17 mouse cellular contexts compared by ENCODE assay signal in the genomic region with DNA sequence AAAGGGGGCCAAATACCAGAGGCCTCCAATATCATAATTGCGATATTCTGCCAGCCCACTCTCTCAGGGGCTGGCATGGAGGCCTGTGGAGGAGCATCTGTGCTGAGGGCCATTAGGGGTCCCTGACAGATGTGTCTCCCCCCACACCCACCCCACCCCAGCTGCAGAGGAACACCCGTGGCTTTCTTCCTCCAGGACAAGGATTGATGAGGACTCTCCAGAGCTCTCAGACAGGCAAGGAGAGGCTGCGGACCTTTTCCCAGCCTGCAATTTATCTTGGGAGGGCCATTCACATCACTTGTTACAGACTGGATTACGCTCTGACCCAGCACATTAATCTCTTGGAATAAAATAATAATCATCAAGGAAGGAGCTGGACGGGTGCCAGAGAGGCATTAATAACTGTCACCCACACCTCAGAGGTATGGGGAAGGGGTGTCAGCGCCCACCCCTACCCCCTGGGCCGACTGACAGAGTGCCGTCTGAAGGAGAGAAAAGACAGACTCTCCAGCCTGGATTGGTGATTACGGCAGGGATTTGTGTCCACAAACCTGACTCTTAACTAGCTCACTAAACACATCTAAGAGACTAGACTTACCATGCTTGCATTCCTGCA. TPM values are rescaled to one million over a fixed set of nuclear protein-coding genes. Genes with fewer than 3 reads are reported as not detected.
DNase-seq lines count a peak whose midpoint lies in the region; ATAC-seq and TF ChIP-seq lines count a peak whose summit lies in the region.
"Had no signal": no experiment of that assay in that cellular context is flagged by ENCODE, and none has a peak within 500 bp of the region (broad histone marks: within the 10 kb centered on the region; RNA-seq: fewer than 3 reads in every experiment).

No protein-coding gene starts in this region.

- no peak overlapping the region for H3K4me3 ChIP-seq in hindbrain, embryonic 11.5 days (ENCODE audit: low read depth, low read length)
- H3K4me3 ChIP-seq in hindbrain, postnatal 0 days (ENCODE audit: low read length), result no peak overlapping the region
- no peak overlapping the region for H3K4me3 ChIP-seq in hindbrain, embryonic 13.5 days
- H3K4me3 ChIP-seq in hindbrain, embryonic 14.5 days (replicated peaks; ENCODE audit: low read length), result no peak overlapping the region
- H3K4me3 ChIP-seq in neural tube, embryonic 13.5 days, result no peak overlapping the region
- H3K4me3 ChIP-seq: forebrain, embryonic 15.5 days; heart, adult 2 months; heart, embryonic 15.5 days had no signal

- peak; percentile 83 for ATAC-seq in hindbrain, embryonic 11.5 days (ENCODE audit: low FRiP score)
- ATAC-seq in hindbrain, postnatal 0 days, result no peak
- peak; percentile 84 for ATAC-seq in hindbrain, embryonic 13.5 days (ENCODE audit: low FRiP score)
- ATAC-seq in hindbrain, embryonic 14.5 days (ENCODE audit: low FRiP score), result peak; percentile 59; the same call in 1 of the 2 replicates
- ATAC-seq in neural tube, embryonic 13.5 days (ENCODE audit: low read depth), result peak; percentile 68; the same call in 1 of the 2 replicates
- ATAC-seq: forebrain, embryonic 15.5 days; intestine, embryonic 16.5 days had no signal

- H3K27ac ChIP-seq in hindbrain, embryonic 11.5 days (ENCODE audit: low read depth, low read length), result peak overlapping the region; percentile 68
- H3K27ac ChIP-seq in hindbrain, postnatal 0 days, result no peak overlapping the region
- H3K27ac ChIP-seq in hindbrain, embryonic 13.5 days, result peak overlapping the region; percentile 81
- peak overlapping the region; percentile 66 for H3K27ac ChIP-seq in hindbrain, embryonic 14.5 days
- H3K27ac ChIP-seq in neural tube, embryonic 13.5 days (replicated peaks), result peak overlapping the region; percentile 61
- H3K27ac ChIP-seq: forebrain, embryonic 15.5 days; heart, adult 2 months; heart, embryonic 15.5 days had no signal

- H3K9ac ChIP-seq in hindbrain, embryonic 11.5 days (ENCODE audit: low read depth, low read length), result no peak overlapping the region
- no peak overlapping the region for H3K9ac ChIP-seq in hindbrain, postnatal 0 days (replicated peaks; ENCODE audit: low read length)
- H3K9ac ChIP-seq in hindbrain, embryonic 13.5 days, result no peak overlapping the region
- 0 out of 2 replicates have a peak overlapping the region, but pooled peaks have one; percentile 3 for H3K9ac ChIP-seq in hindbrain, embryonic 14.5 days
- H3K9ac ChIP-seq in neural tube, embryonic 13.5 days, result peak overlapping the region; percentile 17; the same call in 1 of the 2 replicates
- H3K9ac ChIP-seq: forebrain, embryonic 15.5 days; heart, embryonic 15.5 days had no signal

- H3K4me2 ChIP-seq in hindbrain, embryonic 11.5 days (replicated peaks; ENCODE audit: low read depth, low read length), result no peak overlapping the region
- H3K4me2 ChIP-seq in hindbrain, postnatal 0 days (ENCODE audit: low read depth, low read length), result no peak overlapping the region
- no peak overlapping the region for H3K4me2 ChIP-seq in hindbrain, embryonic 13.5 days
- no peak overlapping the region for H3K4me2 ChIP-seq in hindbrain, embryonic 14.5 days (replicated peaks)
- no peak overlapping the region for H3K4me2 ChIP-seq in neural tube, embryonic 13.5 days
- H3K4me2 ChIP-seq: forebrain, embryonic 15.5 days; heart, embryonic 11.5 days; heart, embryonic 15.5 days had no signal

- 53% methylated on average over 9 of the region's 9 CpGs for WGBS in hindbrain, embryonic 11.5 days
- WGBS in hindbrain, postnatal 0 days, result 44% methylated on average over 9 of the region's 9 CpGs
- 46% methylated on average over 9 of the region's 9 CpGs for WGBS in hindbrain, embryonic 13.5 days
- 41% methylated on average over 9 of the region's 9 CpGs for WGBS in hindbrain, embryonic 14.5 days
- 35% methylated on average over 9 of the region's 9 CpGs for WGBS in neural tube, embryonic 13.5 days

- no peaks in the 10 kb centered on the region for H3K27me3 ChIP-seq in hindbrain, embryonic 11.5 days (ENCODE audit: control insufficient read depth, insufficient read depth, low read length)
- no peaks in the 10 kb centered on the region for H3K27me3 ChIP-seq in hindbrain, postnatal 0 days (ENCODE audit: insufficient read depth, low read length)
- no peaks in the 10 kb centered on the region for H3K27me3 ChIP-seq in hindbrain, embryonic 13.5 days
- no peaks in the 10 kb centered on the region for H3K27me3 ChIP-seq in hindbrain, embryonic 14.5 days (ENCODE audit: control insufficient read depth, insufficient read depth, low read length)
- H3K27me3 ChIP-seq in neural tube, embryonic 13.5 days, result no peaks in the 10 kb centered on the region
- H3K27me3 ChIP-seq: forebrain, embryonic 15.5 days; heart, embryonic 15.5 days had no signal

- no peaks in the 10 kb centered on the region for H3K9me3 ChIP-seq in hindbrain, embryonic 11.5 days (ENCODE audit: control insufficient read depth, low read length)
- no peaks in the 10 kb centered on the region for H3K9me3 ChIP-seq in hindbrain, postnatal 0 days (ENCODE audit: low read length)
- 0 out of 2 replicates have a peak, but pooled peaks cover under 1% of the 10 kb centered on the region for H3K9me3 ChIP-seq in hindbrain, embryonic 13.5 days
- H3K9me3 ChIP-seq in hindbrain, embryonic 14.5 days (ENCODE audit: control insufficient read depth, low read length), result no peaks in the 10 kb centered on the region
- H3K9me3 ChIP-seq in neural tube, embryonic 13.5 days, result no peaks in the 10 kb centered on the region
- H3K9me3 ChIP-seq: forebrain, embryonic 15.5 days; heart, embryonic 15.5 days had no signal

- 0 out of 2 replicates have a peak, but pooled peaks cover 5% of the 10 kb centered on the region for H3K36me3 ChIP-seq in hindbrain, embryonic 11.5 days (ENCODE audit: control insufficient read depth, insufficient read depth, low read length)
- peaks cover 9% of the 10 kb centered on the region; the same call in 1 of the 2 replicates for H3K36me3 ChIP-seq in hindbrain, postnatal 0 days (ENCODE audit: insufficient read depth, low read length)
- H3K36me3 ChIP-seq in hindbrain, embryonic 13.5 days, result peaks cover 73% of the 10 kb centered on the region
- peaks cover 50% of the 10 kb centered on the region for H3K36me3 ChIP-seq in hindbrain, embryonic 14.5 days (replicated peaks; ENCODE audit: control insufficient read depth, insufficient read depth)
- H3K36me3 ChIP-seq in neural tube, embryonic 13.5 days, result peaks cover 82% of the 10 kb centered on the region
- H3K36me3 ChIP-seq: heart, embryonic 15.5 days had no signal

- H3K4me1 ChIP-seq in hindbrain, embryonic 11.5 days (replicated peaks; ENCODE audit: control insufficient read depth, insufficient read depth, low read length), result no peaks in the 10 kb centered on the region
- no peaks in the 10 kb centered on the region for H3K4me1 ChIP-seq in hindbrain, postnatal 0 days (ENCODE audit: insufficient read depth, low read length)
- H3K4me1 ChIP-seq in hindbrain, embryonic 13.5 days (replicated peaks), result peaks cover 27% of the 10 kb centered on the region
- H3K4me1 ChIP-seq in hindbrain, embryonic 14.5 days (replicated peaks; ENCODE audit: control insufficient read depth, insufficient read depth, low read length), result peaks cover 13% of the 10 kb centered on the region; the same call in 1 of the 2 replicates
- peaks cover 22% of the 10 kb centered on the region for H3K4me1 ChIP-seq in neural tube, embryonic 13.5 days (replicated peaks)
- H3K4me1 ChIP-seq: forebrain, embryonic 15.5 days; heart, embryonic 15.5 days had no signal

- DNase-seq in hindbrain, embryonic 11.5 days (ENCODE audit: low spot score), result peak; percentile 37
- DNase-seq in hindbrain, postnatal 0 days (ENCODE audit: low spot score), result no peak
- peak; percentile 35 for DNase-seq in hindbrain, embryonic 14.5 days (ENCODE audit: low spot score)
- no peak for DNase-seq in adrenal gland, postnatal 25 days
- DNase-seq in gastrocnemius, postnatal 25 days, result no peak
- DNase-seq: adrenal gland, adult 2 months; adrenal gland, postnatal 36 days; cerebellum, adult 2 months; cerebellum, postnatal 10 days; heart, adult 2 months; kidney, adult 2 months had no signal

- no peak for TF ChIP-seq CTCF in hindbrain, postnatal 0 days (IDR thresholded peaks at IDR 0.05; ENCODE audit: low read depth)

RNA-seq across cellular contexts. Expression of a gene that starts 21.7 kb away (rescaled TPM):
- polyA plus RNA-seq in hindbrain, embryonic 11.5 days (2014; fragmentation: Nextera tagmentation; extraction: Ambion mirVana), result 6.5 and 8.2 TPM in 2 replicates
- 108 and 114 TPM in 2 replicates for total RNA-seq in hindbrain, postnatal 0 days (2014; rRNA removed)
- 11.3 TPM in 2 replicates for polyA plus RNA-seq in hindbrain, postnatal 0 days (2015; fragmentation: Nextera tagmentation; extraction: Ambion mirVana)
- polyA plus RNA-seq in hindbrain, embryonic 13.5 days (2015; fragmentation: Nextera tagmentation; extraction: Ambion mirVana), result 9.8 and 12.2 TPM in 2 replicates
- polyA plus RNA-seq in hindbrain, embryonic 14.5 days (2014; fragmentation: Nextera tagmentation; extraction: Ambion mirVana), result 12.6 and 13.0 TPM in 2 replicates
- polyA plus RNA-seq in neural tube, embryonic 13.5 days (2015; fragmentation: Nextera tagmentation; extraction: Ambion mirVana), result 9.7 and 14.1 TPM in 2 replicates
- 3.7 and 4.9 TPM in 2 replicates for total RNA-seq in adrenal gland, postnatal 25 days (2021)
- 1 to 10 TPM in 1 of 2 experiments, under 1 TPM in 1; 1.00 to 1.1 TPM for total RNA-seq in gastrocnemius, postnatal 25 days (2021)

RNA-seq across cellular contexts. Expression of a gene that starts 21.8 kb away (rescaled TPM):
- polyA plus RNA-seq in hindbrain, embryonic 11.5 days (2014; fragmentation: Nextera tagmentation; extraction: Ambion mirVana), result 11.3 and 11.5 TPM in 2 replicates
- total RNA-seq in hindbrain, postnatal 0 days (2014; rRNA removed), result 30.4 and 31.9 TPM in 2 replicates
- 16.5 and 18.0 TPM in 2 replicates for polyA plus RNA-seq in hindbrain, postnatal 0 days (2015; fragmentation: Nextera tagmentation; extraction: Ambion mirVana)
- 14.5 and 15.5 TPM in 2 replicates for polyA plus RNA-seq in hindbrain, embryonic 13.5 days (2015; fragmentation: Nextera tagmentation; extraction: Ambion mirVana)
- polyA plus RNA-seq in hindbrain, embryonic 14.5 days (2014; fragmentation: Nextera tagmentation; extraction: Ambion mirVana), result 16.4 and 17.2 TPM in 2 replicates
- polyA plus RNA-seq in neural tube, embryonic 13.5 days (2015; fragmentation: Nextera tagmentation; extraction: Ambion mirVana), result 13.6 and 14.9 TPM in 2 replicates
- 6.6 and 6.8 TPM in 2 replicates for total RNA-seq in adrenal gland, postnatal 25 days (2021)
- total RNA-seq in gastrocnemius, postnatal 25 days (2021), result 1 to 10 TPM; 3.8 to 4.1 TPM

RNA-seq across cellular contexts. Expression of a gene that starts 58.8 kb away (rescaled TPM):
- polyA plus RNA-seq in hindbrain, embryonic 11.5 days (2014; fragmentation: Nextera tagmentation; extraction: Ambion mirVana), result 0.68 and 0.90 TPM in 2 replicates
- total RNA-seq in hindbrain, postnatal 0 days (2014; rRNA removed), result 14.0 TPM in 2 replicates
- 4.3 and 4.6 TPM in 2 replicates for polyA plus RNA-seq in hindbrain, postnatal 0 days (2015; fragmentation: Nextera tagmentation; extraction: Ambion mirVana)
- polyA plus RNA-seq in hindbrain, embryonic 13.5 days (2015; fragmentation: Nextera tagmentation; extraction: Ambion mirVana), result 2.3 and 2.6 TPM in 2 replicates
- 3.4 and 4.3 TPM in 2 replicates for polyA plus RNA-seq in hindbrain, embryonic 14.5 days (2014; fragmentation: Nextera tagmentation; extraction: Ambion mirVana)
- polyA plus RNA-seq in neural tube, embryonic 13.5 days (2015; fragmentation: Nextera tagmentation; extraction: Ambion mirVana), result 3.3 and 3.4 TPM in 2 replicates
- total RNA-seq in adrenal gland, postnatal 25 days (2021), result 0.09 TPM in 1 of 2 replicates, not detected in the other
- total RNA-seq in gastrocnemius, postnatal 25 days (2021), result under 1 TPM; 0.15 to 0.32 TPM
- total RNA-seq: adrenal gland, adult 2 months had no signal
- polyA plus RNA-seq: adrenal gland, adult 2 months; heart, embryonic 11.5 days had no signal

Comparison
In these comparisons a context has a peak if more than half of its experiments do, and no peak if none do; other contexts are left out.
1. DNase-seq: peak in hindbrain, embryonic 11.5 days (single experiment) and hindbrain, embryonic 14.5 days (single experiment); none in hindbrain, postnatal 0 days (single experiment), adrenal gland, postnatal 25 days (single experiment) and gastrocnemius, postnatal 25 days (single experiment).
2. H3K9ac ChIP-seq: peak in hindbrain, embryonic 14.5 days (single experiment) and neural tube, embryonic 13.5 days (single experiment); none in hindbrain, embryonic 11.5 days (single experiment), hindbrain, postnatal 0 days (single experiment) and hindbrain, embryonic 13.5 days (single experiment).